Mouse (Mus musculus): ENCODE measurements around the gene Alas2. TPM values are rescaled to one million over a fixed set of nuclear protein-coding genes. Genes with fewer than 3 reads are reported as not detected.

Alas2 gene
- polyA plus RNA-seq (2015; fragmentation: Nextera tagmentation; extraction: Ambion mirVana) = 37.6 and 48.9 TPM in 2 replicates

GRCm38 (mm10) chrX:150547239-150547638 lies at the start of gene Alas2:
TSS of gene Alas2 (plus strand) at chrX:150547375.
- no peak within 1 kb of the TSS for H3K4me3 ChIP-seq (replicated peaks)
- no peak within 1 kb of the TSS for H3K4me2 ChIP-seq
- no peak for ATAC-seq (ENCODE audit: low FRiP score)
- H3K27ac ChIP-seq (replicated peaks) = no peak within 1 kb of the TSS
- no peaks in the 10 kb centered on the region for H3K9me3 ChIP-seq (replicated peaks)
- H3K9ac ChIP-seq (replicated peaks) = no peak within 1 kb of the TSS
- H3K4me1 ChIP-seq = no peaks in the 10 kb centered on the region
- WGBS = 38% methylated on average over 5 of the region's 5 CpGs
- no peaks in the 10 kb centered on the region for H3K36me3 ChIP-seq
- peaks cover 4% of the 10 kb centered on the region; the same call in 1 of the 2 replicates for H3K27me3 ChIP-seq (replicated peaks)

DNA sequence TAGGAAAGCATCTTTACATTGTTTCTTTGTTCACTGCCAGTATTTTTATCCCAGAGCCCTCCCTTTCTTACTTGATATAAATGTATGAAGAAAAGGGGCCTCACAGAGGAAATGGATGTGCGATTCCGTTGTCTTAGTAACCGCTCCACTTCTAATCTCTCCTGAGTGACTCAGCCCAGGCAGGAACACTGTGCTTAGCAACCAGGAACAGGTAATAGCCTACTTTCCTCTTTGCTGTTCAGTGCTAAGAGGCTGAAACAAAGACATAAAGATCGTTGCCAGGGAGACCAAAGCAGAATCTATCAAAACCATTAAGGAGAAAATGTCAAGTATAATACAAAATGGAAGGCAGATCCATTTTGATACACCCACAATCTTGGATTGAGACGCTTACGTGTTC lies 38.5 kb upstream of the Alas2 start:
- H3K9me3 ChIP-seq (replicated peaks) = no peaks in the 10 kb centered on the region
- H3K27me3 ChIP-seq (replicated peaks) = no peaks in the 10 kb centered on the region
- no peaks in the 10 kb centered on the region for H3K4me1 ChIP-seq
- no peak overlapping the region for H3K9ac ChIP-seq (replicated peaks)
- ATAC-seq (ENCODE audit: low FRiP score) = peak; percentile 78
- no peak overlapping the region for H3K4me2 ChIP-seq
- 68% methylated on average over 6 of the region's 6 CpGs for WGBS
- H3K36me3 ChIP-seq = 0 out of 2 replicates have a peak, but pooled peaks cover 2% of the 10 kb centered on the region
- no peak overlapping the region for H3K4me3 ChIP-seq (replicated peaks)
- H3K27ac ChIP-seq (replicated peaks) = 0 out of 2 replicates have a peak overlapping the region, but pooled peaks have one; percentile 37

DNA sequence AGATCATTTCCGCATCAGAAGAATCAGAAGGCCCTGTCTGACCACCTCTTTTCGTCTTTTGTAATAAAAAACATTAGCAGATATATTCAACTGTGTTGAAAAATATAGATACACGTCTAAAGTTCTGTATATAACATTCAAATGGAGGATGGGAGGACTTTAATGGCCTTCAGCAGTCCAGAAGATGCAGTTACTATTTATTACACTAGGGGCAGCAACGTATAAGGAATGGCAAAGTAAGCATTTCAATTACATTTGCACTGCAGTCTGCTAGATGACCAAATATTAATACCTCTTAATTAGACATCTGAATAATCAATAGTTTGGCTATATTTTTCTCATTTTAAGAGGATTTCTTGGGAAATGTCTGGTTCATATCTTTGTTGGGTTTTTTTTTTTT lies 36.5 kb upstream of the Alas2 start:
- H3K27ac ChIP-seq (replicated peaks) = no peak overlapping the region

GRCm38 (mm10) chrX:150511274-150511673 lies 35.9 kb upstream of the Alas2 start:
- Histone ChIP-seq H3K36me3 (0 out of 2 replicates have a peak, but pooled peaks cover 2% of the 10 kb centered on the region), H3K4me2 (no peak overlapping the region), H3K9me3 (replicated peaks) (no peaks in the 10 kb centered on the region), H3K27ac (replicated peaks) (no peak overlapping the region), H3K9ac (replicated peaks) (no peak overlapping the region), H3K4me3 (replicated peaks) (no peak overlapping the region), H3K27me3 (replicated peaks) (no peaks in the 10 kb centered on the region), H3K4me1 (no peaks in the 10 kb centered on the region)
- ATAC-seq (ENCODE audit: low FRiP score) = no peak
- 83% methylated on average over 6 of the region's 6 CpGs for WGBS

More for the DNA sequence above, 36.5 kb upstream of the Alas2 start:
- Histone ChIP-seq H3K4me3 (replicated peaks) (no peak overlapping the region), H3K4me1 (no peaks in the 10 kb centered on the region), H3K4me2 (no peak overlapping the region), H3K27me3 (replicated peaks) (no peaks in the 10 kb centered on the region), H3K9me3 (replicated peaks) (no peaks in the 10 kb centered on the region), H3K9ac (replicated peaks) (no peak overlapping the region), H3K36me3 (0 out of 2 replicates have a peak, but pooled peaks cover 2% of the 10 kb centered on the region)
- peak; percentile 70; the same call in 1 of the 2 replicates for ATAC-seq (ENCODE audit: low FRiP score)
- 45% methylated on average over 4 of the region's 4 CpGs for WGBS

- 70% methylated on average over 1 of the region's 1 CpGs for WGBS
- no peak for ATAC-seq (ENCODE audit: low FRiP score)
- H3K4me3 ChIP-seq (replicated peaks) = no peak overlapping the region
These were observed 33.0 kb upstream of the Alas2 start for GRCm38 (mm10) chrX:150514127-150514526.

GRCm38 (mm10) chrX:150516015-150516414 lies 31.2 kb upstream of the Alas2 start:
- Histone ChIP-seq H3K27me3 (replicated peaks) (no peaks in the 10 kb centered on the region), H3K9ac (replicated peaks) (no peak overlapping the region), H3K4me3 (replicated peaks) (no peak overlapping the region), H3K36me3 (no peaks in the 10 kb centered on the region), H3K9me3 (replicated peaks) (no peaks in the 10 kb centered on the region), H3K27ac (replicated peaks) (no peak overlapping the region), H3K4me1 (no peaks in the 10 kb centered on the region), H3K4me2 (no peak overlapping the region)
- no peak for ATAC-seq (ENCODE audit: low FRiP score)

More at GRCm38 (mm10) chrX:150514127-150514526, 33.0 kb upstream of the Alas2 start:
- no peaks in the 10 kb centered on the region for H3K36me3 ChIP-seq
- no peaks in the 10 kb centered on the region for H3K27me3 ChIP-seq (replicated peaks)
- no peak overlapping the region for H3K9ac ChIP-seq (replicated peaks)
- H3K9me3 ChIP-seq (replicated peaks) = no peaks in the 10 kb centered on the region
- H3K27ac ChIP-seq (replicated peaks) = no peak overlapping the region
- no peak overlapping the region for H3K4me2 ChIP-seq
- H3K4me1 ChIP-seq = no peaks in the 10 kb centered on the region

DNA sequence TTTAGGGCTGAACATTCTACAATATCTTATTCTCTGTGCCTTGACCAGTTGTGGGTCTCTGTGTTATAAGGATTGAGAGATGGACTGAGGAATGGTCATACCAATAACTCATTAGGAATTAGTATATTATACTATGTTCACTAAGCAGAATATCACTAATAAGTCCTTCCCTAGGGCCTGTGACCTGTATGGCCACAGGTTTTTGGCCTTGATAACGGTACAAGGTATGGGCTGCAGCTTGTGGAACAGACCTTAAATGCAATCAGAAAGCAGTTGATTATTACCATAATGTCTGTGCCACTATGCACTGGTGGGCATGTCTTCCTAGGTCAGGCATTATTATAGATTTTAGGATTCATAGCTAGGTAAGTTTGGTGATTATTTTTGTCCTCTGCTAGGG lies 30.7 kb upstream of the Alas2 start:
- no peak for ATAC-seq (ENCODE audit: low FRiP score)
- Histone ChIP-seq H3K4me1 (no peaks in the 10 kb centered on the region), H3K36me3 (no peaks in the 10 kb centered on the region), H3K27me3 (replicated peaks) (no peaks in the 10 kb centered on the region), H3K4me3 (replicated peaks) (no peak overlapping the region), H3K9me3 (replicated peaks) (no peaks in the 10 kb centered on the region), H3K27ac (replicated peaks) (no peak overlapping the region), H3K4me2 (no peak overlapping the region), H3K9ac (replicated peaks) (no peak overlapping the region)
- WGBS = 93% methylated on average over 1 of the region's 1 CpGs

DNA sequence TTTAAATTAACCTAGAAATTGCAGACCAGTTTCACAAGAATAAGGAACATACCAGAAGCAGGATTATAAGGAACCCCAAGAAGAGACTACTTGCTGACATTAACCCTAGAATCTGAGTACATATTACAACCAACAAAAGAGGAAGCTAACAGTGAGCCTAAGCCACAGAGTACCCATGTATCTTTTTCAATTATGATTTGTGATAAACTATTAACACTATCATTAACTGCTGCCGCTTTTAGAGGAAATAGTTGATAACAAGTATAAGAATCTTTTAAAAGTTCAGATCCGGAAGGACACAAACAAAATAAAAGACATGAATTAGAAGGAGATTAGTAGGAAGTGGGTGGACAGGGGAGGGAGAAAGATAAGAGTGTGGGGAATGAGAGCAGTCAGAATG lies 7.1 kb upstream of the Alas2 start:
- Histone ChIP-seq H3K4me2 (no peak overlapping the region), H3K36me3 (no peaks in the 10 kb centered on the region), H3K9me3 (replicated peaks) (no peaks in the 10 kb centered on the region), H3K4me1 (no peaks in the 10 kb centered on the region), H3K27me3 (replicated peaks) (no peaks in the 10 kb centered on the region), H3K27ac (replicated peaks) (no peak overlapping the region), H3K9ac (replicated peaks) (no peak overlapping the region), H3K4me3 (replicated peaks) (no peak overlapping the region)
- 96% methylated on average over 2 of the region's 2 CpGs for WGBS
- no peak for ATAC-seq (ENCODE audit: low FRiP score)

GRCm38 (mm10) chrX:150541684-150542083 lies 5.5 kb upstream of the Alas2 start:
- Histone ChIP-seq H3K27ac (replicated peaks) (no peak overlapping the region), H3K4me2 (no peak overlapping the region), H3K27me3 (replicated peaks) (no peaks in the 10 kb centered on the region), H3K9ac (replicated peaks) (no peak overlapping the region), H3K9me3 (replicated peaks) (no peaks in the 10 kb centered on the region), H3K4me1 (no peaks in the 10 kb centered on the region), H3K4me3 (replicated peaks) (no peak overlapping the region), H3K36me3 (no peaks in the 10 kb centered on the region)
- no peak for ATAC-seq (ENCODE audit: low FRiP score)

- Histone ChIP-seq H3K4me1 (no peaks in the 10 kb centered on the region), H3K27ac (replicated peaks) (no peak overlapping the region), H3K4me2 (no peak overlapping the region), H3K36me3 (no peaks in the 10 kb centered on the region), H3K27me3 (replicated peaks) (peaks cover 4% of the 10 kb centered on the region; the same call in 1 of the 2 replicates), H3K9me3 (replicated peaks) (no peaks in the 10 kb centered on the region), H3K4me3 (replicated peaks) (no peak overlapping the region), H3K9ac (replicated peaks) (no peak overlapping the region)
- ATAC-seq (ENCODE audit: low FRiP score) = no peak
- WGBS = 98% methylated on average over 3 of the region's 3 CpGs
These were observed 2.5 kb downstream of the Alas2 start for GRCm38 (mm10) chrX:150549639-150550038.

GRCm38 (mm10) chrX:150551986-150552385 lies 4.8 kb downstream of the Alas2 start:
- Histone ChIP-seq H3K4me1 (no peaks in the 10 kb centered on the region), H3K27ac (replicated peaks) (no peak overlapping the region), H3K9ac (replicated peaks) (no peak overlapping the region), H3K9me3 (replicated peaks) (no peaks in the 10 kb centered on the region), H3K4me3 (replicated peaks) (no peak overlapping the region), H3K36me3 (no peaks in the 10 kb centered on the region), H3K27me3 (replicated peaks) (peaks cover 4% of the 10 kb centered on the region; the same call in 1 of the 2 replicates), H3K4me2 (no peak overlapping the region)
- 90% methylated on average over 2 of the region's 2 CpGs for WGBS
- no peak for ATAC-seq (ENCODE audit: low FRiP score)

- no peak overlapping the region for H3K4me2 ChIP-seq
- H3K9me3 ChIP-seq (replicated peaks) = no peaks in the 10 kb centered on the region
- no peak overlapping the region for H3K9ac ChIP-seq (replicated peaks)
- WGBS = 89% methylated on average over 3 of the region's 3 CpGs
- no peak overlapping the region for H3K4me3 ChIP-seq (replicated peaks)
- no peaks in the 10 kb centered on the region for H3K4me1 ChIP-seq
- ATAC-seq (ENCODE audit: low FRiP score) = no peak
- no peak overlapping the region for H3K27ac ChIP-seq (replicated peaks)
- peaks cover 4% of the 10 kb centered on the region; the same call in 1 of the 2 replicates for H3K27me3 ChIP-seq (replicated peaks)
- H3K36me3 ChIP-seq = no peaks in the 10 kb centered on the region
These were observed 6.9 kb downstream of the Alas2 start for GRCm38 (mm10) chrX:150554032-150554431.

Measured in neural tube, embryonic 15.5 days (tissue).